Mouse (Mus musculus): ENCODE results near the gene Olfr1046. TPM values are rescaled to one million over a fixed set of nuclear protein-coding genes. Genes with fewer than 3 reads are reported as not detected.

Olfr1046 gene
- not detected for polyA plus RNA-seq (2014; fragmentation: Illumina TruSeq; extraction: RNeasy Lipid Tissue Mini Kit (QIAGEN cat#74804); ENCODE audit: low read depth, low replicate concordance)

GRCm38 (mm10) chr2:86219214-86219613, at the start of gene Olfr1046:
Gene Olfr1046, minus strand, starts transcription at chr2:86219314.

GRCm38 (mm10) chr2:86258228-86258627, 39.1 kb upstream of the Olfr1046 start, which contains the start of gene Olfr1049:
Gene Olfr1049, minus strand, starts transcription at chr2:86258328.

GRCm38 (mm10) chr2:86240189-86240588, 21.1 kb upstream of the Olfr1046 start, which contains the start of gene Olfr1048:
Gene Olfr1048, minus strand, starts transcription at chr2:86240289.

GRCm38 (mm10) chr2:86231301-86231700, 12.2 kb upstream of the Olfr1046 start, which contains the start of gene Olfr1047:
Gene Olfr1047, minus strand, starts transcription at chr2:86231401.

GRCm38 (mm10) chr2:86202909-86203308, 16.2 kb downstream of the Olfr1046 start, which contains the start of gene Olfr1045:
Gene Olfr1045, minus strand, starts transcription at chr2:86203009.

GRCm38 (mm10) chr2:86185583-86185982, 33.5 kb downstream of the Olfr1046 start, which contains the start of gene Olfr52:
Gene Olfr52, minus strand, starts transcription at chr2:86185683.

GRCm38 (mm10) chr2:86177720-86178119, 41.4 kb downstream of the Olfr1046 start, which contains the start of gene Olfr1044:
Gene Olfr1044, minus strand, starts transcription at chr2:86177820.

GRCm38 (mm10) chr2:86167422-86167821, 51.7 kb downstream of the Olfr1046 start, which contains the start of gene Olfr1043:
Gene Olfr1043, minus strand, starts transcription at chr2:86167522.

Other genes starting within 250 kb of the Olfr1046 start
- gene Olfr1029, start 245.4 kb downstream of the Olfr1046 start, polyA plus RNA-seq (2014; fragmentation: Illumina TruSeq; extraction: RNeasy Lipid Tissue Mini Kit (QIAGEN cat#74804); ENCODE audit: low read depth, low replicate concordance), result not detected
- gene Olfr1030, start 240.0 kb downstream of the Olfr1046 start, polyA plus RNA-seq (2014; fragmentation: Illumina TruSeq; extraction: RNeasy Lipid Tissue Mini Kit (QIAGEN cat#74804); ENCODE audit: low read depth, low replicate concordance), result not detected
- not detected for gene Olfr1031, start 229.0 kb downstream of the Olfr1046 start, polyA plus RNA-seq (2014; fragmentation: Illumina TruSeq; extraction: RNeasy Lipid Tissue Mini Kit (QIAGEN cat#74804); ENCODE audit: low read depth, low replicate concordance)
- gene Olfr1032, start 213.8 kb downstream of the Olfr1046 start, polyA plus RNA-seq (2014; fragmentation: Illumina TruSeq; extraction: RNeasy Lipid Tissue Mini Kit (QIAGEN cat#74804); ENCODE audit: low read depth, low replicate concordance), result not detected
- gene Olfr1033, start 198.7 kb downstream of the Olfr1046 start, polyA plus RNA-seq (2014; fragmentation: Illumina TruSeq; extraction: RNeasy Lipid Tissue Mini Kit (QIAGEN cat#74804); ENCODE audit: low read depth, low replicate concordance), result 8.5 TPM
- 0.53 TPM for gene Olfr1034, start 173.5 kb downstream of the Olfr1046 start, polyA plus RNA-seq (2014; fragmentation: Illumina TruSeq; extraction: RNeasy Lipid Tissue Mini Kit (QIAGEN cat#74804); ENCODE audit: low read depth, low replicate concordance)
- gene Olfr1036, start 145.3 kb downstream of the Olfr1046 start, polyA plus RNA-seq (2014; fragmentation: Illumina TruSeq; extraction: RNeasy Lipid Tissue Mini Kit (QIAGEN cat#74804); ENCODE audit: low read depth, low replicate concordance), result not detected
- not detected for gene Olfr1037, start 131.9 kb downstream of the Olfr1046 start, polyA plus RNA-seq (2014; fragmentation: Illumina TruSeq; extraction: RNeasy Lipid Tissue Mini Kit (QIAGEN cat#74804); ENCODE audit: low read depth, low replicate concordance)
- gene Olfr1039, start 83.4 kb downstream of the Olfr1046 start, polyA plus RNA-seq (2014; fragmentation: Illumina TruSeq; extraction: RNeasy Lipid Tissue Mini Kit (QIAGEN cat#74804); ENCODE audit: low read depth, low replicate concordance), result not detected
- gene Olfr1040, start 72.6 kb downstream of the Olfr1046 start, polyA plus RNA-seq (2014; fragmentation: Illumina TruSeq; extraction: RNeasy Lipid Tissue Mini Kit (QIAGEN cat#74804); ENCODE audit: low read depth, low replicate concordance), result not detected
- not detected for gene Olfr1042, start 57.5 kb downstream of the Olfr1046 start, polyA plus RNA-seq (2014; fragmentation: Illumina TruSeq; extraction: RNeasy Lipid Tissue Mini Kit (QIAGEN cat#74804); ENCODE audit: low read depth, low replicate concordance)
- not detected for gene Olfr1043, start 51.8 kb downstream of the Olfr1046 start, polyA plus RNA-seq (2014; fragmentation: Illumina TruSeq; extraction: RNeasy Lipid Tissue Mini Kit (QIAGEN cat#74804); ENCODE audit: low read depth, low replicate concordance)
- not detected for gene Olfr1044, start 41.5 kb downstream of the Olfr1046 start, polyA plus RNA-seq (2014; fragmentation: Illumina TruSeq; extraction: RNeasy Lipid Tissue Mini Kit (QIAGEN cat#74804); ENCODE audit: low read depth, low replicate concordance)
- not detected for gene Olfr52, start 33.6 kb downstream of the Olfr1046 start, polyA plus RNA-seq (2014; fragmentation: Illumina TruSeq; extraction: RNeasy Lipid Tissue Mini Kit (QIAGEN cat#74804); ENCODE audit: low read depth, low replicate concordance)
- gene Olfr1045, start 16.3 kb downstream of the Olfr1046 start, polyA plus RNA-seq (2014; fragmentation: Illumina TruSeq; extraction: RNeasy Lipid Tissue Mini Kit (QIAGEN cat#74804); ENCODE audit: low read depth, low replicate concordance), result not detected
- not detected for gene Olfr1047, start 12.1 kb upstream of the Olfr1046 start, polyA plus RNA-seq (2014; fragmentation: Illumina TruSeq; extraction: RNeasy Lipid Tissue Mini Kit (QIAGEN cat#74804); ENCODE audit: low read depth, low replicate concordance)
- gene Olfr1048, start 21.0 kb upstream of the Olfr1046 start, polyA plus RNA-seq (2014; fragmentation: Illumina TruSeq; extraction: RNeasy Lipid Tissue Mini Kit (QIAGEN cat#74804); ENCODE audit: low read depth, low replicate concordance), result not detected
- not detected for gene Olfr1049, start 39.0 kb upstream of the Olfr1046 start, polyA plus RNA-seq (2014; fragmentation: Illumina TruSeq; extraction: RNeasy Lipid Tissue Mini Kit (QIAGEN cat#74804); ENCODE audit: low read depth, low replicate concordance)
- not detected for gene Olfr1051, start 59.8 kb upstream of the Olfr1046 start, polyA plus RNA-seq (2014; fragmentation: Illumina TruSeq; extraction: RNeasy Lipid Tissue Mini Kit (QIAGEN cat#74804); ENCODE audit: low read depth, low replicate concordance)
- gene Olfr1052, start 73.1 kb upstream of the Olfr1046 start, polyA plus RNA-seq (2014; fragmentation: Illumina TruSeq; extraction: RNeasy Lipid Tissue Mini Kit (QIAGEN cat#74804); ENCODE audit: low read depth, low replicate concordance), result not detected
- gene Olfr1053, start 96.0 kb upstream of the Olfr1046 start, polyA plus RNA-seq (2014; fragmentation: Illumina TruSeq; extraction: RNeasy Lipid Tissue Mini Kit (QIAGEN cat#74804); ENCODE audit: low read depth, low replicate concordance), result not detected
- not detected for gene Olfr1054, start 116.1 kb upstream of the Olfr1046 start, polyA plus RNA-seq (2014; fragmentation: Illumina TruSeq; extraction: RNeasy Lipid Tissue Mini Kit (QIAGEN cat#74804); ENCODE audit: low read depth, low replicate concordance)
- not detected for gene Olfr1055, start 131.0 kb upstream of the Olfr1046 start, polyA plus RNA-seq (2014; fragmentation: Illumina TruSeq; extraction: RNeasy Lipid Tissue Mini Kit (QIAGEN cat#74804); ENCODE audit: low read depth, low replicate concordance)
- not detected for gene Olfr1056, start 143.2 kb upstream of the Olfr1046 start, polyA plus RNA-seq (2014; fragmentation: Illumina TruSeq; extraction: RNeasy Lipid Tissue Mini Kit (QIAGEN cat#74804); ENCODE audit: low read depth, low replicate concordance)
- not detected for gene Olfr1057, start 159.1 kb upstream of the Olfr1046 start, polyA plus RNA-seq (2014; fragmentation: Illumina TruSeq; extraction: RNeasy Lipid Tissue Mini Kit (QIAGEN cat#74804); ENCODE audit: low read depth, low replicate concordance)
- not detected for gene Olfr1058, start 169.2 kb upstream of the Olfr1046 start, polyA plus RNA-seq (2014; fragmentation: Illumina TruSeq; extraction: RNeasy Lipid Tissue Mini Kit (QIAGEN cat#74804); ENCODE audit: low read depth, low replicate concordance)
- gene Olfr1061, start 194.7 kb upstream of the Olfr1046 start, polyA plus RNA-seq (2014; fragmentation: Illumina TruSeq; extraction: RNeasy Lipid Tissue Mini Kit (QIAGEN cat#74804); ENCODE audit: low read depth, low replicate concordance), result not detected
- gene Olfr1062, start 207.4 kb upstream of the Olfr1046 start, polyA plus RNA-seq (2014; fragmentation: Illumina TruSeq; extraction: RNeasy Lipid Tissue Mini Kit (QIAGEN cat#74804); ENCODE audit: low read depth, low replicate concordance), result not detected
- not detected for gene Olfr1065, start 231.3 kb upstream of the Olfr1046 start, polyA plus RNA-seq (2014; fragmentation: Illumina TruSeq; extraction: RNeasy Lipid Tissue Mini Kit (QIAGEN cat#74804); ENCODE audit: low read depth, low replicate concordance)
- gene Olfr1066, start 237.0 kb upstream of the Olfr1046 start, polyA plus RNA-seq (2014; fragmentation: Illumina TruSeq; extraction: RNeasy Lipid Tissue Mini Kit (QIAGEN cat#74804); ENCODE audit: low read depth, low replicate concordance), result not detected

Measured in adipose tissue, adult 10 weeks (tissue).